Mouse (Mus musculus) Muller cell, postnatal 12 days (primary cell): ENCODE measurements around the gene Eid2b.
"Not testable (repeated sequence)": the region's sequence is repeated elsewhere in the genome, so short reads cannot be mapped to it uniquely, and the experiment has no call there.

Source experiments
- DNase-seq: peaks from one replicate; pipeline ENCODE4 v3.0.0-alpha.2; 2015; ENCODE audit errors: inconsistent ontology term

The Eid2b gene

GRCm38 (mm10) chr7:28277615-28278278 lies at the start of gene Eid2b:
Gene Eid2b, plus strand, starts transcription at chr7:28277739.
- DNase-seq = peak; percentile 92

- DNase-seq = not testable (repeated sequence)
These were observed 33.6 kb upstream of the Eid2b start for GRCm38 (mm10) chr7:28243943-28244342.

- DNase-seq = no peak
These were observed 28.6 kb upstream of the Eid2b start for GRCm38 (mm10) chr7:28248957-28249356.

DNA sequence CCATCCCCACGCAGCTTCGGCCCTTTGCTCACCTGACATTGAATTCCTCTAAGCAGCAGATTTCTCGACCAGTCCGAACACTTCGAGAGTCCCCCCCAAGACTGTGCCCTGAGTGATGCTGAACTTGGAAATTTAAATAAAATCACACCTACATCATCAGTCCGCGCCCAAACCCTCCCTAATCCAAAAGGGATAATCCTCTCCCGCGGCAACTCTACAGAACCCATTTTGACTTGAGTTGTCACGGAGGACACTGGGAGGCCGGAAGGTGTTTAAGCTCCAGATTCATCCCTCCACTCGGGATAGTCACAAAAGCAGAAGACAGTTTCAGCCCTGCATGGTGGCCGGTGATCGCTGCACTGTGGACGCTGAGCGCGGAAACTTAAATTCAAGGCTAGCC lies 25.6 kb upstream of the Eid2b start:
- DNase-seq = no peak

- no peak for DNase-seq
These were observed 22.9 kb upstream of the Eid2b start for GRCm38 (mm10) chr7:28254591-28254990.

- DNase-seq = no peak
These were observed 22.1 kb upstream of the Eid2b start for GRCm38 (mm10) chr7:28255476-28255875.

- no peak for DNase-seq
These were observed 14.7 kb upstream of the Eid2b start for GRCm38 (mm10) chr7:28262861-28263260.

- DNase-seq = peak; percentile 53
These were observed 13.8 kb upstream of the Eid2b start for GRCm38 (mm10) chr7:28263786-28264185.

- no peak for DNase-seq
These were observed 12.1 kb upstream of the Eid2b start for GRCm38 (mm10) chr7:28265391-28265790.

GRCm38 (mm10) chr7:28267129-28268041 lies 10.2 kb upstream of the Eid2b start, which contains the start of gene Eid2:
Gene Eid2, plus strand, starts transcription at chr7:28267881.
- DNase-seq = peak; percentile 85

DNA sequence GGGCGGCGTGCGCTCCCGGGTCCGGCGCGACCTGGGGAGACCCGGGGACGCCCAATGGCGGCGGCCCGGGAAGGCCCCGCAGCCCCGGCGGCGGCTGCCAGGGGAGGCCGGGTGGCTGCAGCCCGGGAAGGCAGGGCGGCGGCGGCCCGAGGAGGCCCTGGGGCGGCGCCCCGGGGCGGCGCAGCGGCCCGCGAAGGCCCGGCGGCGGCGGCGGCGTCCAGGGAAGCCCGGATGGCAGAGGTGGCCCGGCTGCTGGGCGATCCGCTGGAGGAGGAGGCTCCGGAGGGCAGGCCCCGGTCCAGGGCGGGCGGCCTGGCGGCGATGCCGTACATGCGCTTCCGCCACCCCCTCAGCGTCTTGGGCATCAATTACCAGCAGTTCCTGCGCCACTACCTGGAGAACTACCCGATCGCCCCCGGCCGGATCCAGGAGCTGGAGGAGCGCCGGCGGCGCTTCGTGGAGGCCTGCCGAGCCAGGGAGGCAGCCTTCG lies 9.5 kb upstream of the Eid2b start:
- peak; percentile 67 for DNase-seq

DNA sequence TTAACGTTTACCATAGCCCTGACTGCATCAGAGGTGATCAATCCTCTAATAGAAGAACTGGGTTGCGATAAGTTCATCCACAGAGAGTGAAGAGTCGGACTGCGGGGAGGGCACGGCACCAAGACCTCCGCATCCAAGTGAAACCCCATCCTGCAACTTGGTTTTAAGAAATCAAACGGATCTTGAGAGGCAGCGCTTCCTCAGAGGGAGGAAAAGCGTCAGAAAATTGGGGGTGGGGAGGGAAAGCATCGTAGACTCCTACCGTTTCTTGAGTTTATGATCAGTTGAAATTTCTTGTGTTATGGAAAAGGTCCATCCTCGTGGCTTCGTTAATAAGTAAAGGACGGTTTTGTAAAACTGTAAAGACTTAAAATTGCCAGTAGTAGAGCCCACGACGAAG lies 9.0 kb upstream of the Eid2b start:
- DNase-seq = no peak

DNA sequence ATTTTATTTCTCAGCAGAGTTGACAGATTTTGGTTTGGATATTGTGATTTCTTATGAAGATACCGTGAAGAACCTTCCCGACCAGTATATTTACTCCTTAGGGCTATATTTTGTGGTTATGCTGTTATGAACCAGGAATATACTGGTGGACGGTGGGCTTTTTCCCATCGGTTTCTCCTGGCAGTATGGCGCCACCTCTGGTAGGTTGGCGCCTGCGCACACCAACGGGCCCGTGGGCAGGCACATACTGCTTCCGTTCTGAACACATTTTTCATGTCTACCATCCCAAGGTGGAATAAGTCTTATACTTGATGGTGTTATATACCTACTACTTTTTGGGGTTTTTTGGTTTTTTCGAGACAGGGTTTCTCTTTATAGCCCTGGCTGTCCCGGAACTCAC lies 8.2 kb upstream of the Eid2b start:
- DNase-seq = no peak

DNA sequence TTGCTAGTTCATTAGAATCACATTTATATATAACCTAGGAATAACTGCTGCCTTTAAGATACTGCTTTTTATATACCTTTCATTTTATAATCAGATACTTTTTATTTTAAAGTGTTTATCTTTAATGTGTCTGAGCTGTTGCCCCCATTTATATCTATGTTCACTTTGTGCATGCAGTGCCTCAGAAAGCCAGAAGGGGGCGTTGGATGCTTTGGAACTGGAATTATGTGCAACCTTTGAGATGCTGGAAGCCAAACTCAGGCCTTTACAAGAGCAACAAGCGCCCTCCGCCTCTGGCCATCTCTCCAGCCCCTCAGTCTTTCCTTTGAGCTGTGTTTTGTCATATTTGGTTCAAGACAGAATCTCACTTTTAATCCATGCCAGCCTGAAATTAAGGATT lies 5.8 kb upstream of the Eid2b start:
- DNase-seq = no peak

- DNase-seq = no peak
These were observed 313 bp upstream of the Eid2b start for GRCm38 (mm10) chr7:28277237-28277614.

DNA sequence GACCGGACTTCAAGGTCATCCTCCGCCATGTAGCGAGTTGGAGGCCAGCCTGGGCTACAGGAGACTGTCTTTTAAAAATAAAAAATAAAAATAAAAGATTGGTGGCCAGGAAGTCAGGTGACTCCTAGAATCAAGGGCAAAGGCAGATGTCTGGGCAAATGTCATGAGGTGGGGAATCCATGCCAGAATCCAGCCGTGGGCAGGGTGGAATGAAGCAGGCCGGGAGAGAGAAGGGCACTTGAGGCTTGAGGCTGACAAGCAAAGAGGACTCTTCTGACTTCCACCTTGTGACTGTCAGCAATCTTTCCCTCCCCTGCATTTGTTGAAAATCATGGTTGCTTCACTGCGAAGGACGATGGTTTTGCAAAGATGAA lies 727 bp downstream of the Eid2b start:
- no peak for DNase-seq

GRCm38 (mm10) chr7:28280630-28281029 lies 3.1 kb downstream of the Eid2b start:
- no peak for DNase-seq

DNA sequence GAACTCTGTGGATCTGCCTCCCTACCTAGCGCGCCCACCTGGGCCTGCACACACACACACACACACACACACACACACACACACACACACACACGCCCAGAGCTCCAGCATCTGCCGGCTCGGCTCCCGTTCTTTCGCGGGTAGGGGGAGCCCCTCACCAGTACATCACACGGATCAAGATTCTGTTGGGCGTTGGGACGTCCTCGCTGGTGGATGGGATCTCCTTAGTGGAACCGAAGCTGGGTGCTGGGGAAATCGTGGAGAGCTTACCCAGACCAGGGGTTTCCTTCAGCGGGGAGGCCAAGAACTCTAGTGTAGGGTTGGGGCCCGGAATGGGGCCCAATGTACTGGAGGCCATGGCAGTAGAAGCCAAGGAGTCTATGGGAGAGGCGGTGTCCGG lies 12.6 kb downstream of the Eid2b start:
- DNase-seq = peak; percentile 20

GRCm38 (mm10) chr7:28290638-28291590 lies 13.4 kb downstream of the Eid2b start, which contains the start of gene Selenov:
Gene Selenov, minus strand, starts transcription at chr7:28291186.
- peak; percentile 47 for DNase-seq

- peak; percentile 78 for DNase-seq
These were observed 16.9 kb downstream of the Eid2b start for GRCm38 (mm10) chr7:28294481-28294880.

DNA sequence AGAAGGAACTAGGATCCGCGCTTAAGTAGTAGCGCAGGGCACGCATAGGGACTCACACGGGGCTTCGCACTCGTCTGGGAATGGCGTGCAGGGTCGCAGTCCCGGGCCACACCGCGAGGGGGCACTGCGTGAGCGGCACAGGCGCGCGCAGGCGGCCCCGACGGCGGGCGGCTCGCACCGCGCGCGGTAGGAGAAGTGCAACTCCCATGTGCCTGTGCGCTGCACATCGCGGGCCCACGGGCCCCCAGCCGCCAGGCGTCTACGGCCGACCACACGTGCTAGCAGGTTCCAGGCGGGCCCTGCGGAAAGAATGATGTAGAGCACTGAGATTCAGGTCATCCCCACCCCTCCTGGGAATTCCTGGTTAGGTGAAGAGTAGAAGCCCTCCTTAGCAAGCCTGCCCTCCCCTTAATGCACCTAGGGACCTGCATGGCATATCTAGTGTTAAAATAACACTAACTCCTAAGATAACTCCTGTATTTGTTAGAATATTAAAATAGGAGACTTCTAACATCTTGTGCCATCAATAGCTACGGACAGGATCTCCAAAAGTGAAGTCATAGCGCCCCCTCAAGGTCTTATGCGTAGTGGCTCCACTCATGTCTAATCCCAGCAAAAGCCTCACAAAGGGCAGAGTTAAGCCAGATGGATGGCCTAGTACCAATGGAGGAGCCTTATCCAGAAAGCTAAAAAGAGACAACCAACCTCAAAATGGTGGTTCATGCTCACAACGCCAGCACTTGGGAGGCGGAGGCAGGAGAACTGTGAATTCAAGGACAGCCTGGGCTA lies 21.5 kb downstream of the Eid2b start:
- peak; percentile 66 for DNase-seq
